Mouse (Mus musculus): Measurements from ENCODE around the gene Tmem239. TPM values are rescaled to one million over a fixed set of nuclear protein-coding genes. Genes with fewer than 3 reads are reported as not detected.

Gene Tmem239
- polyA plus RNA-seq, 1 experiment = not detected

DNA sequence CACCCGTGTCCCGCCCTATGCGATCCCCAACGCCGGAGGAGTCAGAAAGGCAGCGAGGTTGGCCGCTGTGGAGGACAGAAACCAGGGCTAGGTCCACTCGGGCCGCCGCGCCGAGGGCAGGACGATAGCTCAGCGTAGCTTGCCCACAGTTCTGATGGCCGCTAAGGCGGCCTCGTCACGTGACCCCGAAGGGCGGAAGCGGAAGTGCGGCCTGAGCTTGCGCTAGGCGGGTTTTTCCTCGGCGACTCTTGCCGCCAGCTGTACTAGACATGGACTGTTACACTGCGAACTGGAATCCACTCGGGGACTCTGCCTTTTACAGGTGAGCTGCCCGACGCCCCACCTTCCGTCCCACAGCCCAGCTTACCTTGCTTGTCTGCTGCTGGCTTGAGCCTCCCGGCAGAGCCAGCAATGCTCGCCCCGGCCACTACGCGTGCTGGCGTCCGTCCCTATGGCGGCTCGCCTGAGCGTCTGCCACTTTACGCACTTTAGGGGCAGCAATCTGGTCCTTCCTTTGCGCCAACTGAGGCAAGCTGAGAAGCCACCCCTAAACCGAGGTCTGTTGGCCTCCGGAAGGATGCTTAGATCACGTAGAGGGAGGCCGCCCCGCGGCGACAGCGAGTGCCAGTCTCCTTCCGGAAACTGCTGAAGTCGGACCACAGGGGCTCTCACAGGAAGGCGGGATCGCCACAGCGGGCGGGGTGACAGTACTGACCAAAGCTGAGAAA, 18.0 kb downstream of the Tmem239 start, which contains the start of the genes Vps16 and Pced1a:
TSS of gene Vps16 (plus strand) at position 214 of the 728 bp plus-strand sequence.
TSS of gene Pced1a (minus strand) at position 576 of the 728 bp plus-strand sequence.
- Histone ChIP-seq H3K36me3 (ENCODE audit: control insufficient read depth, insufficient read depth, low read length) (no peaks in the 10 kb centered on the region), H3K4me1 (ENCODE audit: control insufficient read depth, insufficient read depth, insufficient read length) (peaks cover 6% of the 10 kb centered on the region; the same call in 1 of the 2 replicates), H3K27ac (ENCODE audit: insufficient read depth, low read length) (peak within 1 kb of the TSS; percentile 95), H3K4me3 (ENCODE audit: extremely low read depth, insufficient read depth, insufficient read length) (peak within 1 kb of the TSS; percentile 91), H3K27me3 (ENCODE audit: control insufficient read depth, insufficient read depth, low read length) (no peaks in the 10 kb centered on the region)
- TF ChIP-seq CTCF (IDR thresholded peaks at IDR 0.05; ENCODE audit: extremely low read depth, insufficient read depth, insufficient read length, insufficient replicate concordance) = peak; percentile 39; the same call in 1 of the 2 replicates
- TF ChIP-seq POLR2A (IDR thresholded peaks at IDR 0.05; ENCODE audit: low read depth, low read length) = peak; percentile 29
- peak; percentile 83 to 91 for DNase-seq (ENCODE audit: low read depth in 1 of 2, low spot score in 2 of 2)
- under 1% methylated on average over 58 of the region's 58 CpGs for WGBS

DNA sequence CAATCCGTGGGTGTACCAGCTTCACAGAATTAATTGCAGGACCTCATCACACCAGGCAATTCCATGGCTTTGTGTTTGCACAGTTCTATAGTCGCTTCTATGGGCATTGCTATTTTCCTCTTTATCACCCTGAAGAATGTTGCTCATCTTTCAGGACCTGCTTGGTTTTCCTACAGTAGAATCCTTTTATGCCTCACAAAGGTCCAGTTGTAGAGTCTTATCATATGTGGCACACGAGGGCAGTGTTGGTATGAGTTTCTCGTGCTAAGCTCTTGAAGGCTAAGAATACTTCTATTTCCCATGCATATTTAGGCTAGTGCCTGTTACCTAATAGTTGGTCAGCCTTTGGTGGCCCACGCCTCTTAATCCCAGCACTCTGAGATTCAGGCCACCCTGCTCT, 18.8 kb downstream of the Tmem239 start:
- H3K4me3 ChIP-seq (ENCODE audit: extremely low read depth, insufficient read depth, insufficient read length) = peak overlapping the region; percentile 91
- H3K36me3 ChIP-seq (ENCODE audit: control insufficient read depth, insufficient read depth, low read length) = no peaks in the 10 kb centered on the region
- peaks cover 9% of the 10 kb centered on the region; the same call in 1 of the 2 replicates for H3K4me1 ChIP-seq (ENCODE audit: control insufficient read depth, insufficient read depth, insufficient read length)
- no peaks in the 10 kb centered on the region for H3K27me3 ChIP-seq (ENCODE audit: control insufficient read depth, insufficient read depth, low read length)
- 22% methylated on average over 5 of the region's 5 CpGs for WGBS
- peak overlapping the region; percentile 95; the same call in 1 of the 2 replicates for H3K27ac ChIP-seq (ENCODE audit: insufficient read depth, low read length)
- TF ChIP-seq POLR2A (IDR thresholded peaks at IDR 0.05; ENCODE audit: low read depth, low read length) (no peak), CTCF (IDR thresholded peaks at IDR 0.05; ENCODE audit: extremely low read depth, insufficient read depth, insufficient read length, insufficient replicate concordance) (no peak)
- no peak for DNase-seq (ENCODE audit: low read depth in 1 of 2, low spot score in 2 of 2)

DNA sequence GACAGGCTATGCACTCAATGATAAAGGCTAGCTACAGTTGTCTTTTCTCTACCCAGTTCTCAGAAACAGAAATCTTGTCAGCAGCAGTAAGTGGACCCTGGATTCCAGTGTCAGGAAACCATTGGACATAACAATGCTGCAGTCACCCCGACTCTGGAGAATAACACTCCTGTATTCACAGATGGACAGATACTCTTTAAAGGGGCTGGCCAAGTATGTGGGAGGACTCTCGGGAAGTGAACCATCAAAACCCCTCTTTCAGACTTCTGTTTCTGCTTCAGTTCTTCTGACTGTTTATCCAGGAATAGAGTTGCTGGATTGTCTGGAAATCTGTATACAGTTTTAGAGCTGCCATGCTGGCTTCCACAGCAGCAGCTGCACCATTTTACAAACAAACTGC, 23.6 kb downstream of the Tmem239 start:
- Histone ChIP-seq H3K36me3 (ENCODE audit: control insufficient read depth, insufficient read depth, low read length) (0 out of 2 replicates have a peak, but pooled peaks cover 2% of the 10 kb centered on the region), H3K4me3 (ENCODE audit: extremely low read depth, insufficient read depth, insufficient read length) (no peak overlapping the region), H3K27ac (ENCODE audit: insufficient read depth, low read length) (no peak overlapping the region; the same call in 1 of the 2 replicates), H3K27me3 (ENCODE audit: control insufficient read depth, insufficient read depth, low read length) (no peaks in the 10 kb centered on the region), H3K4me1 (ENCODE audit: control insufficient read depth, insufficient read depth, insufficient read length) (peaks cover 3% of the 10 kb centered on the region)
- DNase-seq (ENCODE audit: low read depth in 1 of 2, low spot score in 2 of 2) = no peak
- no peak for TF ChIP-seq POLR2A (IDR thresholded peaks at IDR 0.05; ENCODE audit: low read depth, low read length)
- no peak for TF ChIP-seq CTCF (IDR thresholded peaks at IDR 0.05; ENCODE audit: extremely low read depth, insufficient read depth, insufficient read length, insufficient replicate concordance)
- 78% methylated on average over 2 of the region's 2 CpGs for WGBS

DNA sequence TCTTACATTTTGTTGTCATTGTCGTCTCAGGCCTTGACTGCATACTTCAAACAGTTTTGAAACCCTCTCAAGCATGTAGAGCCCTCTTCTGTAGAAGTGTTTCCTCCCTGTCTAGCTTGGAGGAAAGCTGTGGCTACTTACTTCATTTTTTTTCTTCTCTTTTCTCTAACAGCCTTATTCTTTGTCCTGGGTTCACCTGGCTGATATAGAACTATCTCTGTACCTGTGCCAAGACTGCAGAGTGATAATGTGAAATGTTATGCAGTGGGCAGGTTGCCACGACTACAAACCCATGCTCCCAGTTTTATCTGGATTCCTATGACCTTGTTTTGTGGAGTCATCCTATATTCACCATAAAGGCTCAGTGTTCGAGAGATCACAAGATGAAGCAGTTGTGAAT, 24.2 kb downstream of the Tmem239 start:
- DNase-seq (ENCODE audit: low read depth in 1 of 2, low spot score in 2 of 2) = no peak
- WGBS = 61% methylated on average over 3 of the region's 3 CpGs
- no peak overlapping the region for H3K4me3 ChIP-seq (ENCODE audit: extremely low read depth, insufficient read depth, insufficient read length)
- no peak overlapping the region; the same call in 1 of the 2 replicates for H3K27ac ChIP-seq (ENCODE audit: insufficient read depth, low read length)
- H3K36me3 ChIP-seq (ENCODE audit: control insufficient read depth, insufficient read depth, low read length) = 0 out of 2 replicates have a peak, but pooled peaks cover 2% of the 10 kb centered on the region
- TF ChIP-seq CTCF (IDR thresholded peaks at IDR 0.05; ENCODE audit: extremely low read depth, insufficient read depth, insufficient read length, insufficient replicate concordance) (no peak), POLR2A (IDR thresholded peaks at IDR 0.05; ENCODE audit: low read depth, low read length) (no peak)
- H3K4me1 ChIP-seq (ENCODE audit: control insufficient read depth, insufficient read depth, insufficient read length) = peaks cover 3% of the 10 kb centered on the region
- H3K27me3 ChIP-seq (ENCODE audit: control insufficient read depth, insufficient read depth, low read length) = no peaks in the 10 kb centered on the region

DNA sequence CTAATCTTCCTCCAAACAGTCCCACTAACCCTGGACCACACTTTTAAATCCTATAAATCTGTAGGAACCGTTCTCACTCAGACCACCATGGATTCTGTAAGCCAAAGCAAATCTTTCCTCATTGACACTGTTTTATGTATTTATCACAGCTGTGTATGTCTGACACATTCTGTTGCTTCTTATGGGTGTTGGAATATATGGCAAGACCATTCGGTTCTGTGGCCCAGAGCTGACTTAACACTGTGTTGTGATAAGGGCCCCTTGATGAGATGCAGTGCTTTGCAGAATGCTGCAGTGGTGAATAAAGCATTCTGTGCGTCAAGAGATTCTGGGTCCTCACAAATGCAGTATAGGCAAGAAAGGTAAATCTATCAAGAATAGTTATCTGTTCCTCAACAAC, 25.9 kb downstream of the Tmem239 start:
- no peak overlapping the region for H3K27ac ChIP-seq (ENCODE audit: insufficient read depth, low read length)
- peaks cover 3% of the 10 kb centered on the region for H3K4me1 ChIP-seq (ENCODE audit: control insufficient read depth, insufficient read depth, insufficient read length)
- H3K27me3 ChIP-seq (ENCODE audit: control insufficient read depth, insufficient read depth, low read length) = no peaks in the 10 kb centered on the region
- H3K36me3 ChIP-seq (ENCODE audit: control insufficient read depth, insufficient read depth, low read length) = 0 out of 2 replicates have a peak, but pooled peaks cover 2% of the 10 kb centered on the region
- DNase-seq (ENCODE audit: low read depth in 1 of 2, low spot score in 2 of 2) = no peak
- H3K4me3 ChIP-seq (ENCODE audit: extremely low read depth, insufficient read depth, insufficient read length) = no peak overlapping the region
- TF ChIP-seq POLR2A (IDR thresholded peaks at IDR 0.05; ENCODE audit: low read depth, low read length) = no peak
- no peak for TF ChIP-seq CTCF (IDR thresholded peaks at IDR 0.05; ENCODE audit: extremely low read depth, insufficient read depth, insufficient read length, insufficient replicate concordance)
- 90% methylated on average over 3 of the region's 3 CpGs for WGBS

DNA sequence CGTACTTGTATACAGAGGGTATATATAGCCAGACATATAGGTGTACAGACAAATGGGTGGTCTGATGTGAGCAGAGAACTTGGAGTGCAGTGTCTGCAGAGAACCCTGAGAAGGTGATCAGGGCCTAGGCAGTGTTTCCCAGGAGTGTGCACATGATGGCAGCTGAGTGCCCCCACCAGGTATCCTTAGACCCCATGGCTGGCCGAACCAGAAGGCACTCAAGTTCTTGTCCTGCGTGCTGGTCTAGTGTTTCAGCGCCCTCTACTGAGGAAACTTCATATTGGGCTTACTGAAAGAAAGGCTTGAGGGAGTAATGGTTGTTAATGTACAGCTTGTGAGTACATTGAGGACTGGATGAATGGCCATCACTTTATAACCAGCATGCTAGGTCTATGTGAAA, 26.9 kb downstream of the Tmem239 start:
- WGBS = 17% methylated on average over 4 of the region's 4 CpGs

More for the DNA sequence above, 26.9 kb downstream of the Tmem239 start:
- H3K27me3 ChIP-seq (ENCODE audit: control insufficient read depth, insufficient read depth, low read length) = no peaks in the 10 kb centered on the region
- no peak overlapping the region for H3K27ac ChIP-seq (ENCODE audit: insufficient read depth, low read length)
- TF ChIP-seq CTCF (IDR thresholded peaks at IDR 0.05; ENCODE audit: extremely low read depth, insufficient read depth, insufficient read length, insufficient replicate concordance) = peak; percentile 50; the same call in 1 of the 2 replicates
- TF ChIP-seq POLR2A (IDR thresholded peaks at IDR 0.05; ENCODE audit: low read depth, low read length) = no peak
- DNase-seq (ENCODE audit: low read depth in 1 of 2, low spot score in 2 of 2) = peak in 1 of 2 experiments; percentile 43
- H3K4me1 ChIP-seq (ENCODE audit: control insufficient read depth, insufficient read depth, insufficient read length) = peaks cover 3% of the 10 kb centered on the region
- H3K4me3 ChIP-seq (ENCODE audit: extremely low read depth, insufficient read depth, insufficient read length) = no peak overlapping the region
- H3K36me3 ChIP-seq (ENCODE audit: control insufficient read depth, insufficient read depth, low read length) = peaks cover 6% of the 10 kb centered on the region; the same call in 1 of the 2 replicates

Measured in spleen, adult 2 months (tissue).